Mouse (Mus musculus) heart, embryonic 16.5 days (tissue): ENCODE results near the gene Dok5. TPM values are rescaled to one million over a fixed set of nuclear protein-coding genes. Genes with fewer than 3 reads are reported as not detected.

ENCODE experiments used
- ATAC-seq: fragments of 200-750 bp; cut with Nextera tagmentation; replicated peaks from 2 replicates; pipeline ENCODE4 v1.8.0; 2017; ENCODE audit warnings: moderate number of reproducible peaks; ENCODE audit not compliant: insufficient read depth, low FRiP score; ENCODE audit errors: extremely low read depth
- H3K27ac ChIP-seq: fragments of 300-500 bp; sonication (generic); 2 replicates; pipeline ENCODE4 v1.5.1; 2014; ENCODE audit warnings: mild to moderate bottlenecking, low read length, control low read depth, moderate library complexity
- H3K27me3 ChIP-seq: fragments of 300-500 bp; sonication (generic); 2 replicates; pipeline ENCODE4 v1.6.1; 2014; ENCODE audit warnings: low read length, mixed read lengths; ENCODE audit not compliant: control insufficient read depth, insufficient read depth
- H3K36me3 ChIP-seq: fragments of 300-500 bp; sonication (generic); 2 replicates; pipeline ENCODE4 v1.6.1; 2014; ENCODE audit not compliant: control insufficient read depth, insufficient read depth
- H3K4me1 ChIP-seq: fragments of 300-500 bp; sonication (generic); 2 replicates; pipeline ENCODE4 v1.6.1; 2014; ENCODE audit warnings: low read length, mixed read lengths; ENCODE audit not compliant: control insufficient read depth, insufficient read depth
- H3K4me2 ChIP-seq: fragments of 300-500 bp; sonication (generic); 2 replicates; pipeline ENCODE4 v1.6.1; 2014; ENCODE audit warnings: low read depth, mild to moderate bottlenecking, control low read depth, low read length
- H3K4me3 ChIP-seq: fragments of 300-500 bp; sonication (generic); 2 replicates; pipeline ENCODE4 v1.5.1; 2014; ENCODE audit warnings: mild to moderate bottlenecking, control low read depth, low read length
- H3K9ac ChIP-seq: fragments of 300-500 bp; sonication (generic); 2 replicates; pipeline ENCODE4 v1.6.1; 2014; ENCODE audit warnings: low read length, control low read depth
- H3K9me3 ChIP-seq: fragments of 300-500 bp; sonication (generic); replicated peaks from 2 replicates; pipeline ENCODE4 v1.6.1; 2016; ENCODE audit warnings: low read length; ENCODE audit not compliant: control insufficient read depth
- WGBS: fragments of 180-500 bp; shearing (Covaris S2); extraction: QIAGEN DNeasy Blood & Tissue Kit; methylation state at CpG from one replicate; pipeline ENCODE4 v1.1.7; 2014; 5-methylcytosine and 5-hydroxymethylcytosine counted together
- polyA plus RNA-seq: library from polyadenylated mRNA; unstranded; fragments of >200 nt; fragmentation: Nextera tagmentation; extraction: Ambion mirVana; gene quantifications from 2 replicates; pipeline ENCODE4 v1.2.1, GENCODE M21; 2015

Dok5 gene
- polyA plus RNA-seq, 1 experiment from 2014 or later = 6.1 TPM

DNA sequence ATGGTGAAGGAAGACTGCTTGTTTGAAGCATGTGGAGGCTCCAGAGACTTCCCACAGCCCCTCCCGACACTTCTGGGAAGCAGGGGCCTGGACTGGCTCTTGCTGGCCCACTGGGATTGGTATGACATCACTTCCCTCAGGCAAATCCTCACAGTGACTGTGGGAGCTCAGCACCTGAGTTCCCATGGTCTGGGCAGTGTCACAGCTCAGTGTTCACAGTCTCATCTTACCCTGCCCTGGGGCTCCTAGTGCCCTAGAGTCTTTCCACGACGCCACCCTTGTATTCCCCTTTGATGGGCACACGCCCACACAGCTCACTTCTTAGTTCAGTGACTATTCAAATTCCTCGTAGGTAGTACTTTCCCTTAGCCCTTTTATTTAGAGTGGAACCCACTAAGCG lies 71.4 kb downstream of the Dok5 start:
- H3K4me1 ChIP-seq = no peaks in the 10 kb centered on the region
- H3K36me3 ChIP-seq = no peaks in the 10 kb centered on the region
- no peaks in the 10 kb centered on the region; the same call in 1 of the 2 replicates for H3K9me3 ChIP-seq
- no peak overlapping the region for H3K27ac ChIP-seq
- no peak overlapping the region for H3K4me3 ChIP-seq
- ATAC-seq = no peak
- no peaks in the 10 kb centered on the region for H3K27me3 ChIP-seq
- H3K4me2 ChIP-seq = no peak overlapping the region
- WGBS = 73% methylated on average over 6 of the region's 6 CpGs
- no peak overlapping the region for H3K9ac ChIP-seq

DNA sequence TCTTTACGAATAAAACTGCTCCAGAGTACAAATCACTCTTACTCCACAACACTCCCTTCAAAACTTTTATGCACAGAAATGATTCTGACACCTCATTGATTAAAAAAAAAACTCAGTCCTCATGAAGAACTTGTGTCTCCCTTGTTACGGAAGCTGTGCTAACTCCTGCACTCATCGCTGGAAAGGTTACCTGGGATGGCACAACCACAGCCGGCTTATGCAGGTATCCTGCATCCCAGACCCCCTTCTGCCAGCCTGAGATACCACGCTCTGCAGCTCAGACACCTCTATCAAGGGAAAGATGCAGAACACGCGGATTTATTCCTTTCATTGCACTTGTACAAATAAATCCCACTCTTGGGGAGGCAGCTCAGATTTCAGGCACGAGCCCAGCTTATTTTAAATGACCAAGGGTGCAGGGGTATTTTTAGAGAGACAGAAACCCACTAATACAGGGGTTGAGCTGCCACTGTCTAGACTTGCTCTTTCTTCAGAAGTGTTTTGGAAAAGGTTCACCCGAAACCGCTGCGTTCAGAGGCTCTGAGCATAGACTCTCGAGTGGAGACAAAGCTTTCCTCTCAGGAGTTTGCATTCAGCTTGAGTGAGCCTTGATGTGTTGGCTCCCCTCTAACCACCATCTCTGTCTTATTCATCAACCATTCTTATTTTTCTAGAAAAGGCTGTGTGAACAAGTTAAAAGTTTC lies 76.1 kb downstream of the Dok5 start:
- no peak overlapping the region for H3K4me2 ChIP-seq
- H3K9me3 ChIP-seq = no peaks in the 10 kb centered on the region
- H3K4me1 ChIP-seq = no peaks in the 10 kb centered on the region
- no peak overlapping the region for H3K9ac ChIP-seq
- WGBS = 63% methylated on average over 12 of the region's 12 CpGs
- ATAC-seq = no peak
- no peaks in the 10 kb centered on the region for H3K36me3 ChIP-seq
- no peak overlapping the region for H3K4me3 ChIP-seq
- no peaks in the 10 kb centered on the region for H3K27me3 ChIP-seq
- no peak overlapping the region for H3K27ac ChIP-seq

DNA sequence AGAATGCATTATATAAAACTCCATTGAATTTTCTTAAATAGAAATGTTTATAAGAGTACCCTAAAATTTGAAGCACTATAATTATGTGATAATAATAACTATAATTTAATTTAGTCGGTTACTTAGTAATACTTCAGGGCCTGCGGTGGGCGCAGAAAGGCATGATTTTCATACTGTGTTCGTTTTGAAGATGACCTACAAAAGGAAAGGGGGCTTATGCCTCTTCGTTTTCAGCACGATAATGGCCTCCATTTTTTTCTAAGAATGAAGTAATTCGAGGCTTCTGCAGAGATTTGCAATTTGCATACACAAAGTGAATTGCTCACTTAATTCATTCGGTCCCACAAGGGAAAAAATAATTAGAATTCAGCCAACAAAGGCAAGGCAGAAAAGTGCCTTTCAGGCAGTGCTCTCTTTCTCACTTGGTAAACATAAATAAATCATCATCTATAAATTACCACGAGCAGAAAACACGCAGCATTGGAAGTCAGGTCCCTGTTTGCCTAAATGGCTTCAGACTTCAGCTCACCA lies 76.7 kb downstream of the Dok5 start:
- H3K27ac ChIP-seq = no peak overlapping the region
- H3K9ac ChIP-seq = no peak overlapping the region
- WGBS = 80% methylated on average over 10 of the region's 10 CpGs
- H3K36me3 ChIP-seq = no peaks in the 10 kb centered on the region
- no peak overlapping the region for H3K4me3 ChIP-seq
- H3K9me3 ChIP-seq = no peaks in the 10 kb centered on the region
- no peaks in the 10 kb centered on the region for H3K27me3 ChIP-seq
- no peaks in the 10 kb centered on the region for H3K4me1 ChIP-seq
- H3K4me2 ChIP-seq = no peak overlapping the region
- ATAC-seq = no peak

DNA sequence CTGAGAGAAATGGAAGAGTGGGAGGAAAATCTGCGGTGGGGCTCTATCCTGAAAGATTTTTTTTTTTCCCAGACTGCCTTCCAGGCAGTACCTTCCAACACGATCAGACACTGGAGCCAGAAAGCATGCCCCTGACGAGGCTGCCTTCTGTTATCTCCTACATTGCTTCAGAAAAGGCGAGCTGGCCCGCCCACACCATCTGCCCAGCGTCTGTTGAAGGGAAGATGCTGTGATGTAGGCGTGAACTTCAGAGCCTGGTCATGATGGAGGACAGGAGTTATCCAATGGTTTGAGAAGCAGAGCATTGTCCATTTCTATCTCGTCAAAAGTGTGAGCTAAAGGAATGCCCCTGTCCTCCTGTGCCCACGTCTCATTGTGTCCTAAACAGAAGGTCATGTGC lies 79.7 kb downstream of the Dok5 start:
- no peaks in the 10 kb centered on the region for H3K36me3 ChIP-seq
- no peak overlapping the region for H3K4me2 ChIP-seq
- no peak overlapping the region for H3K27ac ChIP-seq
- ATAC-seq = no peak
- no peaks in the 10 kb centered on the region for H3K9me3 ChIP-seq
- WGBS = 39% methylated on average over 9 of the region's 9 CpGs
- H3K9ac ChIP-seq = no peak overlapping the region
- H3K4me1 ChIP-seq = no peaks in the 10 kb centered on the region; the same call in 1 of the 2 replicates
- H3K27me3 ChIP-seq = no peaks in the 10 kb centered on the region
- H3K4me3 ChIP-seq = no peak overlapping the region

DNA sequence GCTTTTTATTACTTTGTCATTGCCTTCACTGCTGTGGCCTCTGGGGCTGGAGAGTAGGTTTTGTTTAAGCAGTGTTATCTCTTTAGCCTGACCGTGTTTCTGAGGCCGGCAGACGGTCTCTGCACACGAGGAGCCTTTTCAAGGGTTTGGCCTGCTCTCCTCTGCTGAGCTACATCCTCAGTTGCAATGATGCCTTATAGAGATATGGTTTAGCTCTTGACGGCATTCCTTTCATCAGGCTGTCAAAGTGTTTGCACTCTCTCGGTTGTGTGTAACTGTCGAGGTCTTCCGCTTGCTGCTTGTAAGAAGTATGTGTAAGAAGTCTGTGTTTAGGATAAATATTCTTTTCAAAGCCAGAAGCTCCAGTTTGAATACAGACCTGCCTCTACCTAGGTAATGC lies 84.7 kb downstream of the Dok5 start:
- H3K9me3 ChIP-seq = peaks cover 19% of the 10 kb centered on the region; the same call in 1 of the 2 replicates
- peaks cover 3% of the 10 kb centered on the region; the same call in 1 of the 2 replicates for H3K4me1 ChIP-seq
- H3K27ac ChIP-seq = no peak overlapping the region
- no peaks in the 10 kb centered on the region for H3K27me3 ChIP-seq
- H3K4me2 ChIP-seq = no peak overlapping the region
- ATAC-seq = 0 out of 2 replicates have a peak, but pooled peaks have one; percentile 23
- H3K9ac ChIP-seq = no peak overlapping the region
- no peaks in the 10 kb centered on the region for H3K36me3 ChIP-seq
- no peak overlapping the region for H3K4me3 ChIP-seq
- 24% methylated on average over 8 of the region's 8 CpGs for WGBS

DNA sequence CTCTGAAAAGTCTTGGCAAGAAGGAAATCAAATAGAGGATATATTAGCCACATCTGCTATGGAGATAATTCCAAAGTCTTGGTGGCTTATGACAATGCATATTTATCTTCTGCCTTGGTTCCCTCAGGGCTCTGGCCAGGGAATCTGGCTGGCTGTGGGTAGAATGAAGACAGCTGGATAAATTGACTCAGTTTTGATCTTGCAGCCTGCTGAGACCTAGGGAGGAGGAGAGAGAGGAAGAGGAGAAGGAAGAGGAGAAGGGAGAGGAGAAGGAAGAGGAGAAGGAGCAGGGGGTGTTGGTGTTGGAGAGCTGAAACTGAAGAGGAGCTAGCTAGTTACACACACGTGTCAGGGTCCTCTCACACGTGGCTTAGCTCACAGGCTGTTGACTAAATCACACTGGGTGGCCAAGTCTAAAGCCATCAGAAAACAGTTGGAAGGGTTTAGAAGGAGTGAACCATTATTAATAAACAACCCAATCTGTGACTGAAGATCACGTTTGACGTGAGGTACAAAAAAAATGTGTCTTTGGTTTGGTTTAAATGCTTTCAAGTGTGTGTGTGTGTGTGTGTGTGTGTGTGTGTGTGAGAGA lies 85.6 kb downstream of the Dok5 start:
- Histone ChIP-seq H3K4me2 (no peak overlapping the region), H3K4me1 (peaks cover 3% of the 10 kb centered on the region; the same call in 1 of the 2 replicates), H3K4me3 (no peak overlapping the region), H3K36me3 (no peaks in the 10 kb centered on the region), H3K27ac (no peak overlapping the region), H3K9ac (no peak overlapping the region), H3K27me3 (no peaks in the 10 kb centered on the region), H3K9me3 (peaks cover 19% of the 10 kb centered on the region; the same call in 1 of the 2 replicates)
- WGBS = 58% methylated on average over 4 of the region's 4 CpGs
- no peak for ATAC-seq

DNA sequence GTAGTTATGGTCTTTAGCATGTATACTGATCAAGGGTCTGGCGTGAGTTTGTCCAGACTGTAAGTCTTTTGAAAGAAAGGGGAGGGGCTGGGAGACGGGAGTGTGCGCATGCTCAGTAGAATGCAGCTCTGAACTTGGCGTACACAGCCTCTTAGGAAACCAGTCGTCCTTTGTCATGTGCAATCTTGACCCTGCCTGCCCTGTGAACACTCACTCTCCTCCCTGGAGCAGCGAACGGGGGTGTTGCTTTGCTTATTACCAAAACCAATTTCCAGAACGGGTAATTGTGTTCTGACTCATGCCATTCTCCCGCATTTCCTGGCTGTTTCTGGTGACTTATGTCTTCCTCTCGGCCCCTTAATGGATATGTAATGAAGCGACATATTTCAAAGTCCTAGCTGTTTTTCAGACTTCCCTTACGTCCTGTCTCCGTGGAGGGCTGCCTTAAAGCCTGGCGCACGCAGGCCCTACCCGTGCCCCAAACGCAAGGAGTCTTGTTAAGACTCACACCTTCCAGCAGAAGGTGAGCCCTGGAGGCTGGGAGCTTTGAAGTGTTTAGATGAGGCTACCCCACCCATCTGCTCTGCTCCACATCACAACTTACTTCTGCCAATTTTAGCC lies 95.3 kb downstream of the Dok5 start:
- H3K4me2 ChIP-seq = peak overlapping the region; percentile 8; the same call in 1 of the 2 replicates
- 54% methylated on average over 17 of the region's 17 CpGs for WGBS

DNA sequence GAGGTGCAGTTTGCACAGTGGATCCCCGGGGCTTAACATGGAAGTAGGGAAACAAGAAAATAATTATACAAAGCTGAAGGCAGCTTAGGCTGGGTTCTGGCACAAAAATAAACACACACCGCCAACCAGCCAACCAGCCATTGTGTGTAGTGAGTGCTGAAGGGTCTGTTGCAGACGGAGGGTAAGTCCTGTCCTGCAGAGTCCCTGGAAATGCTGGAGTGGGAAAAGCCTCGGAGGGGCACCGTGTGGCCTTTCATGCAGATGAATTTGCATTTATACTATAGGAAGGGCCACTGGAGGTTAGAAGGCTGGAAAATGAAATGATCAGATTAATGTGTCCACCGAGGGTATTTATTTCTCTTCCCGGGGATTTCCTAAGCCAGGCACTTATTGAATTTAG lies 97.2 kb downstream of the Dok5 start:
- H3K9me3 ChIP-seq = no peaks in the 10 kb centered on the region
- H3K27ac ChIP-seq = no peak overlapping the region
- no peak overlapping the region for H3K4me3 ChIP-seq
- ATAC-seq = no peak
- H3K36me3 ChIP-seq = no peaks in the 10 kb centered on the region
- H3K4me1 ChIP-seq = no peaks in the 10 kb centered on the region
- no peak overlapping the region for H3K9ac ChIP-seq
- 50% methylated on average over 7 of the region's 7 CpGs for WGBS
- no peaks in the 10 kb centered on the region for H3K27me3 ChIP-seq
- no peak overlapping the region for H3K4me2 ChIP-seq

More for the DNA sequence above, 95.3 kb downstream of the Dok5 start:
- Histone ChIP-seq H3K4me1 (no peaks in the 10 kb centered on the region), H3K36me3 (no peaks in the 10 kb centered on the region), H3K4me3 (no peak overlapping the region), H3K27ac (no peak overlapping the region), H3K27me3 (no peaks in the 10 kb centered on the region), H3K9ac (no peak overlapping the region), H3K9me3 (no peaks in the 10 kb centered on the region)
- ATAC-seq = no peak

DNA sequence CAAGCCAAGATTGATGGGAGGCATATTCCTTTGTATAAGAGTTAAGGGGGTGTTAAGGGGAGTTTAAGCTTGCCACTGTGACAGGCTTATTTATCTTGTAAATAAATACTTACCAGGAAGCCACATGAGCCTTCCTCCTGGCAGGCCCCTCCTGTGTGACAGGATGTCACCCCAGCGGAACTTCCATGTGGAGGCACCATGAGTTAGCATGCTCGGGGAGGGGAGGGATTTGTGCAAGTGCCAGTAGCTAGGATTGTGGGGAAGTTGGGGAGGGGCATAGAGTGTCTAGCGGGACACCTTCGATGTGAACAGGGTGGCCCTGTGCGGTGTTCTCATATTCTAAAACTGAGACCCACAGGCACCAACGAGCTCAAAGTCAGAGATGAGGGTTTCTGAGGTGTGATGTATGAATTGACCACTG lies 97.6 kb downstream of the Dok5 start:
- no peak for ATAC-seq
- Histone ChIP-seq H3K4me1 (no peaks in the 10 kb centered on the region), H3K36me3 (no peaks in the 10 kb centered on the region), H3K9me3 (no peaks in the 10 kb centered on the region), H3K27me3 (no peaks in the 10 kb centered on the region), H3K27ac (no peak overlapping the region), H3K4me3 (no peak overlapping the region), H3K4me2 (no peak overlapping the region), H3K9ac (no peak overlapping the region)
- WGBS = 80% methylated on average over 6 of the region's 6 CpGs
